Mouse (Mus musculus) neural tube, embryonic 11.5 days (tissue): ENCODE data around the gene Satb2. TPM values are rescaled to one million over a fixed set of nuclear protein-coding genes. Genes with fewer than 3 reads are reported as not detected.

Experiments used
- ATAC-seq: fragments of 200-750 bp; cut with Nextera tagmentation; 2 replicates; pipeline ENCODE4 v1.8.0; 2017; ENCODE audit warnings: moderate number of reproducible peaks, mild to moderate bottlenecking, moderate TSS enrichment, moderate library complexity; ENCODE audit not compliant: insufficient read depth, low FRiP score, low TSS enrichment
- DNase-seq: peaks from one replicate; pipeline ENCODE4 v3.0.0-alpha.2; 2015; ENCODE audit warnings: low spot score
- H3K27ac ChIP-seq: fragments of 300-500 bp; sonication (generic); 2 replicates; pipeline ENCODE4 v1.5.1; 2014; ENCODE audit warnings: low read depth, mild to moderate bottlenecking, low read length
- H3K27me3 ChIP-seq: fragments of 300-500 bp; sonication (generic); 2 replicates; pipeline ENCODE4 v1.6.1; 2014; ENCODE audit warnings: mild to moderate bottlenecking, low read length, mixed read lengths; ENCODE audit not compliant: control insufficient read depth, insufficient read depth
- H3K36me3 ChIP-seq: fragments of 300-500 bp; sonication (generic); 2 replicates; pipeline ENCODE4 v1.6.1; 2014; ENCODE audit warnings: mild to moderate bottlenecking, low read length, moderate library complexity, mixed read lengths; ENCODE audit not compliant: control insufficient read depth, insufficient read depth
- H3K4me1 ChIP-seq: fragments of 300-500 bp; sonication (generic); 2 replicates; pipeline ENCODE4 v1.6.1; 2014; ENCODE audit warnings: low read length, mixed read lengths; ENCODE audit not compliant: control insufficient read depth, insufficient read depth
- H3K4me2 ChIP-seq: fragments of 300-500 bp; sonication (generic); 2 replicates; pipeline ENCODE4 v1.6.1; 2014; ENCODE audit warnings: low read depth, mild to moderate bottlenecking, moderate library complexity
- H3K4me3 ChIP-seq: fragments of 300-500 bp; sonication (generic); 2 replicates; pipeline ENCODE4 v1.5.1; 2014; ENCODE audit warnings: low read depth, low read length
- H3K9ac ChIP-seq: fragments of 300-500 bp; sonication (generic); 2 replicates; pipeline ENCODE4 v1.6.1; 2014; ENCODE audit warnings: mild to moderate bottlenecking, low read length
- H3K9me3 ChIP-seq: fragments of 300-500 bp; sonication (generic); 2 replicates; pipeline ENCODE4 v1.6.1; 2016; ENCODE audit warnings: low read length; ENCODE audit not compliant: control insufficient read depth
- WGBS: fragments of 180-500 bp; shearing (Covaris S2); extraction: QIAGEN DNeasy Blood & Tissue Kit; methylation state at CpG from one replicate; pipeline ENCODE4 v1.1.7; 2014; 5-methylcytosine and 5-hydroxymethylcytosine counted together
- polyA plus RNA-seq: library from polyadenylated mRNA; unstranded; fragments of >200 nt; fragmentation: Nextera tagmentation; extraction: Ambion mirVana; gene quantifications from 2 replicates; pipeline ENCODE4 v1.2.1, GENCODE M21; 2014

The Satb2 gene
- polyA plus RNA-seq, 1 experiment from 2014 or later = 1.5 TPM

DNA sequence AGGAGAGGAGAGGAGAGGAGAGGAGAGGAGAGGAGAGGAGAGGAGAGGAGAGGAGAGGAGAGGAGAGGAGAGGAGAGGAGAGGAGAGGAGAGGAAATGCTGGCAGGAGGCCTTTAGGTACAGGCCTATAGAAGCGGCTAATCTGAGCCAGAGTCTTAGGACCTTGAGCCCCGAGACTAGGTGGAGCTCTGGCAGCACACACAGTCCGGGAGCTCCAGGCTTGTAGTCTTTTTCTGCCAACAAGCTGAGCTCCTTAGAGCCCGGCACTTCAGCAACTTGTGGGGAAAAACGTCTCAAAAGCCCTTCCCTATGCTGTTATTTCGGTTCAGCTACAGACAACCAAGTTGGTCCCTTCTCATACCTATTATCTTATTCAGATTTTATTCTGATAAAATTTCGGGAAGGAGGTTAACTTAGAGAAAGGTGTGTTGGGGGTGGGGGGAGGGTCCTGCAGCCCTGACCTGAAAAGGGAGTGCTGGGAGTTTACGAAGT, 4.7 kb upstream of the Satb2 start:
- DNase-seq (peak; percentile 19), ATAC-seq (no peak)
- Histone ChIP-seq H3K27ac (no peak overlapping the region), H3K27me3 (peaks cover 74% of the 10 kb centered on the region), H3K9me3 (no peaks in the 10 kb centered on the region), H3K4me2 (no peak overlapping the region), H3K4me1 (no peaks in the 10 kb centered on the region), H3K4me3 (no peak overlapping the region), H3K36me3 (no peaks in the 10 kb centered on the region), H3K9ac (no peak overlapping the region)
- WGBS = 0% methylated on average over 8 of the region's 8 CpGs

DNA sequence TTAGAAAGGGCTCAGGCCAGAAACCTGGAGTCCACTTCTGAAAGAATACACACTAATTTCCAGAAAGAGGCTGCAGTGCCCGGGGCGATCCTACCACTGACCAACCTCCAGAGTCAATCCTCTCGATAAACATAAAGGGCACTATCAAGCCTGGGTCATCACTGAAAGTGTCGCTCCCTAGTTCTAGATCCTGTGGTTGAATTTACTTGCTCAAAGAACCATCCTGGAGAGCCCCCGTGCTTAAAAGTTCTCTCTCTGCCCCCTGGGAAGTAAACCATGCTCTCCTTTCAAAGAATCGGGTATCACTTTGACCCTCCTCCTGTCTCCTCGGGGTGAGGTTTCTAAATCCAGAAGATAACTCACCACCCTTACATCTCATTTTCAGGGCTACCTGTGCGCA, 4.2 kb upstream of the Satb2 start:
- under 1% methylated on average over 8 of the region's 8 CpGs for WGBS
- no peak for DNase-seq

DNA sequence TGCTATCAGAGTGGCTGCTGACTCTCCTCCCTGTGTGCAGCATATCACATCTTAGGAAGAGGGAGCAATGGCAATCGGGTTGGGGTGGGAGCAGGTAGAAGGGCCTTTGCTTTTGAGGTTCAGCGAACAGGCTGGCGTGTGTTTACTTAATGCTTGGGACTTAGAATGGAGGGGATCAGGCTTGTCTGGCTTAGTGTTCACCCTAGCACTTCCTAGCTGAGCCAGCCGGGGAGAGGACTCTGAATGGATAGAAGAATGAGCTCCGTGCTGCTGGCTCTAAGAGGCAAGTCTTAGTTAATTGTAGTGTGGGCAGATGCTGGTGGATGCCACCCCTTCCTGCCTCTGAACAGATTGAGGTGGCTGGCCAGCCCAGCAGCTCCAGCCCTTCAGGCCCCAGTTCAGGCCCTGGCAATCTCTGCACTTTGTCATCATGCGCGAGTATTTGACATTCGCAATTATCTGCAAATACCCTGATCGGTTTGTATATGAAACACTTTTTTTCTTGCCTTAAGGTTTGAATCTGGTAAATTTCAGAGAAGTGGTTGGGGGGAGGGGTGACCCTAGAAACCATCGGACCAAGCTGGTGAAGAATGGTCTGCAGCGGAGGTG, 3.6 kb upstream of the Satb2 start:
- no peaks in the 10 kb centered on the region for H3K36me3 ChIP-seq
- under 1% methylated on average over 11 of the region's 11 CpGs for WGBS
- no peak overlapping the region for H3K4me3 ChIP-seq
- H3K4me1 ChIP-seq = 0 out of 2 replicates have a peak, but pooled peaks cover 5% of the 10 kb centered on the region
- H3K9me3 ChIP-seq = no peaks in the 10 kb centered on the region
- H3K27me3 ChIP-seq = peaks cover 85% of the 10 kb centered on the region
- ATAC-seq (no peak), DNase-seq (peak; percentile 23)
- no peak overlapping the region for H3K9ac ChIP-seq
- H3K27ac ChIP-seq = no peak overlapping the region
- no peak overlapping the region for H3K4me2 ChIP-seq

More for the DNA sequence above, 4.2 kb upstream of the Satb2 start:
- Histone ChIP-seq H3K27ac (no peak overlapping the region), H3K4me3 (no peak overlapping the region), H3K9me3 (no peaks in the 10 kb centered on the region), H3K27me3 (peaks cover 79% of the 10 kb centered on the region), H3K4me2 (no peak overlapping the region), H3K36me3 (no peaks in the 10 kb centered on the region), H3K9ac (no peak overlapping the region), H3K4me1 (0 out of 2 replicates have a peak, but pooled peaks cover 2% of the 10 kb centered on the region)
- ATAC-seq = no peak

DNA sequence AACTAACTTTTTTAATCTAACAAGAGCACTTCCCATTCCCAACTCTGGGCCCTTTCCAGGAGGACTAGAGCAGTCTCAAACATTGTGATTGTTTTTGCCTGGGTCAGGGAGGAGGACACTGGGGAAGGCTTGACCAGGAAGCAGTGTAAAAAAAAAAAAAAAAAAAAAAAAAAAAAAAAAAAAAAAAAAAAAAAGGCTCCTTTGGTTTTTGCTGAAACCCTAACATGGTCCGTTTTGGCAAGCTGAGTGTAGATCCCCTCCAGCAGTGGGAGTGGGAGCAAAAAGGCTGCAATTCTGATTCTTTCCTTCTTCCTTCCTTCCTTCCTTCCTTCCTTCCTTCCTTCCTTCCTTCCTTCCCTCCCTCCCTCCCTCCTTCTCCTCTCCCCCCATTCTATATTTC, 3.1 kb upstream of the Satb2 start:
- Histone ChIP-seq H3K4me2 (no peak overlapping the region), H3K9ac (no peak overlapping the region), H3K27me3 (peaks cover 90% of the 10 kb centered on the region), H3K4me1 (0 out of 2 replicates have a peak, but pooled peaks cover 7% of the 10 kb centered on the region), H3K27ac (no peak overlapping the region), H3K36me3 (no peaks in the 10 kb centered on the region), H3K4me3 (no peak overlapping the region), H3K9me3 (no peaks in the 10 kb centered on the region)
- 0% methylated on average over 1 of the region's 1 CpGs for WGBS
- ATAC-seq = no peak
- no peak for DNase-seq

DNA sequence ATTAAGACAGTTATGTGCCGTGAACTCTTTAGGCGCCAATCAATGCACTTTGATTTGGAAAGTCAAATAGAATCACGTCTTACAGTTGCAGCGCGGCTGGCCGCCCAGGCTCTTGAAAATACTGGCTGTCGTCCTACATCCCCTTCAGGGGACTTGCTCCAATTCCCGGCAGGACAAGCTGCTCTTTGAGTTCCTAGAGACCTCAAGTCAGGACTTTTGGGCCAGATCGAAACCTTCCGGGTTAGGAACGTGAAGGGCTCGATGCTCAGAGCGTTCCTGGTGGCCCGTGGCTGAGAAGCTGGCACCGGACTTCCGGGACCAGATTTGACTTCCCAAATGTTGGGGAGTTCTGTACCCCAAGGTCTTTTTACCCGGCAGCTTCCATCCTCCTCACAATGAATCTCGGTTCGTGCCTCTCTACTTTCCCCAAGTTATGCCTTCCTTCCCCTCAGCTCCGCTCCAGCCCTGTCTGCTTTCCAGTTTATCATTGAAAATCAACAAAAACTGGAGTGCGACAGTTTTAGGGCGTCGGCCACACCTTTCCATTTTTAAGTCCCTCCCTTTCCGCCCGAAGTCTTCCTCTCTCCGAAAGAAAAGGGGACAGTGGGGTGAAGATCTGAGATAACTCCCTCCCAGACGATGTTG, 2.3 kb upstream of the Satb2 start:
- H3K27ac ChIP-seq = no peak overlapping the region
- H3K9me3 ChIP-seq = no peaks in the 10 kb centered on the region
- H3K27me3 ChIP-seq = peaks cover 96% of the 10 kb centered on the region
- ATAC-seq (no peak), DNase-seq (peak; percentile 49)
- H3K4me2 ChIP-seq = no peak overlapping the region
- under 1% methylated on average over 27 of the region's 27 CpGs for WGBS
- no peak overlapping the region for H3K9ac ChIP-seq
- 0 out of 2 replicates have a peak, but pooled peaks cover 7% of the 10 kb centered on the region for H3K4me1 ChIP-seq
- H3K4me3 ChIP-seq = no peak overlapping the region
- H3K36me3 ChIP-seq = no peaks in the 10 kb centered on the region

DNA sequence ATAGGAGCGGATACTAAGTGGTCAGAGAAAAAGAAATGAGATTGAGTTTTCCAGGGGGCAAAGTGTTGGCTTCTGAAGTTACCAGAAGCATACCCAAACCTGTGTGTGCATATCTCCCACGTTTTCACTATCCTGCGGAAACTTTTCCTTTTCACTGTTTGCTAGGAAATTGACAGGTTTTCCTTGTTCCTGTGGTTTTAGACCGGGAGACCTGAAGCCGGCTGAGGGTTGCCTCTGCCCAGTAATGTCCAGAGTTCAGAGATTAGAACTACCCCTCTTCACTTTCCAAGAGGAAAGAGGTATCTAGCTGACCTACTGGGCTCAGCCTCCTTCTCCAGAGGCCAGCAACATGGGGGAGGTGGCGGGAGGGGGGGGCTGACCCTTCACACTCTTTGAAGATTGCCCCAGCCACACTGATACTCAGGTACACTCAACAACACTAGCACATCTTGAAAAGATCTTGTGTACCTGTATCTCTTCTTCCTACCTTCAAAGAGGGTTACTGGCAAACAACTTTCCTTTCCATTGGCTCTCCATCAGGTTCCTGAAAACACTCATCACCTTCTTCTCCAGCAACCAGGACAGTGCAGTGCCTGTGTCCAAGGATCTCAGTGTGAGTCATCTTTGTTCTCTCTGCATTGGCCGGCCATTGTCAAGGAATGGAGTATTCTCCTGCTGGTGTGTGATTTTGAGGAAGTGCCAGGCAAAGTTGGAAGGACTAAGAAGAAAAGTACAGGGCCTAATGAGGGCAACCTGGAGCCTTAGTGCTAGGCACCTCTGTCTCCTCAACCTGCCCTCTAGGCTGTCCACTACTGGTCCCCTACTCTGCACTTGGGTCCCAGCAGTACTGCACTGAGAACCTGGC, 1.3 kb upstream of the Satb2 start:
- peaks cover 93% of the 10 kb centered on the region for H3K27me3 ChIP-seq
- 3% methylated on average over 7 of the region's 7 CpGs for WGBS
- H3K4me2 ChIP-seq = no peak overlapping the region
- no peaks in the 10 kb centered on the region for H3K9me3 ChIP-seq
- no peak overlapping the region for H3K27ac ChIP-seq
- no peaks in the 10 kb centered on the region for H3K36me3 ChIP-seq
- no peak for ATAC-seq
- DNase-seq = peak; percentile 23
- H3K9ac ChIP-seq = no peak overlapping the region
- H3K4me1 ChIP-seq = 0 out of 2 replicates have a peak, but pooled peaks cover 7% of the 10 kb centered on the region
- H3K4me3 ChIP-seq = no peak overlapping the region

DNA sequence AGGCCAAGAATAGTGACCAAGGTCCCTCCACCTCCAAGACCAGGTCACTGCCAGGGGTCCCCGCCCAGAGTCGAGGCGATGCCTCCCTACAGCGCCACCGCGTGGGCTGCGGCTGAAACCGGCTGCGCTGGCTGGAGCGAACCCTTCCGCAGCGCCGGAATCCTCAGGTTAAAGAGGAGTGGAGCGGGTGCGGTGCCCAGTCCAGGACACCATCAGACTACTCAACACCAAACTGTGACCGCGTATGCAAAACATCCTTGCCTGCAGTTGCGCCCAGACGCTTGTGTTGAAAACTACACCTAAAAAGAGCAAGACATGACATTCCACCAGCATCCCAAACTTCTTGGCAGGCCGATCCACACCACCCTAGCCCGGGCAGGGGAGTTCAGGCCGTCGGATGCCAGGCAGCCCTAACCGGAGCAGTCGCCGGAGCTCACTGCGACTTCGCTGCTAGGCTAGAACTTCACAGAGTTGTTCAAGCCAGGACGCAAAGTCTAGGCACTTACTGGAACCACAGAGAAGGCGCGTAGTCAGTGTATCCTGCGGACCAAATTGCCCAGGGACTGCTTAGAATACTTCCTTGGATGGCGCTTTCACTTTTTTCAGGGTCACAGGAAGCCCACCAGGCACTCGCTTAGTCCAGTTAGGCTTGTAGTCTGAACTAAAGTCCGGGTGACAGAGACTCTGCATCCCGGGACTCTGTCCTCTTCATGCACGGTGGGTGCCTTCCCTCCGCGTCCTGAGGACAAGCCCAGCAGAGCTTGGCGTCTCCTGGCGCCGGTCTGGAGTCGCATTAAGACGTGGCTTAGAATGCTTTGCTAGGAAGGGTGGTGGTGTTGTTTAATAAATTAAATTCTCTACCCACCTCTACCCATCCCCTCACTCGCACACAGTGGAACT, 999 bp downstream of the Satb2 start:
- Histone ChIP-seq H3K4me1 (0 out of 2 replicates have a peak, but pooled peaks cover 7% of the 10 kb centered on the region), H3K36me3 (no peaks in the 10 kb centered on the region), H3K9ac (peak overlapping the region; percentile 10; the same call in 1 of the 2 replicates), H3K4me2 (peak overlapping the region; percentile 39), H3K4me3 (peak overlapping the region; percentile 23), H3K27ac (no peak overlapping the region), H3K9me3 (no peaks in the 10 kb centered on the region), H3K27me3 (peaks cover 70% of the 10 kb centered on the region)
- under 1% methylated on average over 45 of the region's 45 CpGs for WGBS
- ATAC-seq (0 out of 2 replicates have a peak, but pooled peaks have one; percentile 31), DNase-seq (peak; percentile 84)

DNA sequence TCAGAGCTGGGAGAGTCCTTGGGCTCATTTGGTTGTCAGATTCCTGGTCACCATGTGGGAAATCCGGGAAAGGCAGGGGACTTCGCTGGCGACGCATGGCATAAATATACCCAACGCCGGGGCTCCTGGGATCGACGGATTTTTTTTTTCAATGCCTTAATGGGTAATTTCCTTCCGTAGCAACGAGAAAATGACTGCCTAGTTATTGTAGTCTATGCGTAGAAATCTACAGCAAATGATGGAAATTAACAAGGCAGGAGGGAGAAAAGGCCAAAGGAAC, 1.7 kb downstream of the Satb2 start:
- peak overlapping the region; percentile 23 for H3K4me3 ChIP-seq
- no peak overlapping the region for H3K27ac ChIP-seq
- H3K4me1 ChIP-seq = 0 out of 2 replicates have a peak, but pooled peaks cover 7% of the 10 kb centered on the region
- H3K36me3 ChIP-seq = no peaks in the 10 kb centered on the region
- H3K4me2 ChIP-seq = peak overlapping the region; percentile 39
- H3K9ac ChIP-seq = no peak overlapping the region; the same call in 1 of the 2 replicates
- ATAC-seq (no peak), DNase-seq (peak; percentile 42)
- H3K27me3 ChIP-seq = peaks cover 63% of the 10 kb centered on the region
- no peaks in the 10 kb centered on the region for H3K9me3 ChIP-seq
- under 1% methylated on average over 11 of the region's 11 CpGs for WGBS
